Mouse (Mus musculus) stomach, postnatal 0 days (tissue): ENCODE measurements around the gene Iqsec2. TPM values are rescaled to one million over a fixed set of nuclear protein-coding genes. Genes with fewer than 3 reads are reported as not detected.

Experiments used
- ATAC-seq: fragments of 200-750 bp; cut with Nextera tagmentation; 2 replicates; pipeline ENCODE4 v1.8.0; 2017; ENCODE audit not compliant: low FRiP score, low TSS enrichment
- DNase-seq: peaks from one replicate; pipeline ENCODE4 v3.0.0-alpha.2; 2016; ENCODE audit warnings: low spot score
- H3K27ac ChIP-seq: fragments of 300-500 bp; sonication (generic); replicated peaks from 2 replicates; pipeline ENCODE4 v1.5.1; 2014; ENCODE audit warnings: mild to moderate bottlenecking, control low read depth
- H3K27me3 ChIP-seq: fragments of 300-500 bp; sonication (generic); 2 replicates; pipeline ENCODE4 v1.6.1; 2014; ENCODE audit warnings: low read length; ENCODE audit not compliant: control insufficient read depth, insufficient read depth
- H3K36me3 ChIP-seq: fragments of 300-500 bp; sonication (generic); 2 replicates; pipeline ENCODE4 v1.6.1; 2014; ENCODE audit warnings: low read length, mixed read lengths; ENCODE audit not compliant: control insufficient read depth, insufficient read depth
- H3K4me1 ChIP-seq: fragments of 300-500 bp; sonication (generic); replicated peaks from 2 replicates; pipeline ENCODE4 v1.6.1; 2014; ENCODE audit warnings: antibody characterized with exemption; ENCODE audit not compliant: control insufficient read depth, insufficient read depth
- H3K4me2 ChIP-seq: fragments of 300-500 bp; sonication (generic); replicated peaks from 2 replicates; pipeline ENCODE4 v1.6.1; 2014; ENCODE audit warnings: low read depth, mild to moderate bottlenecking, control low read depth, moderate library complexity
- H3K4me3 ChIP-seq: fragments of 300-500 bp; sonication (generic); 2 replicates; pipeline ENCODE4 v1.5.1; 2014; ENCODE audit warnings: low read depth, low read length, control low read depth
- H3K9ac ChIP-seq: fragments of 300-500 bp; sonication (generic); 2 replicates; pipeline ENCODE4 v1.6.1; 2014; ENCODE audit warnings: mild to moderate bottlenecking, low read length, control low read depth, mixed read lengths
- H3K9me3 ChIP-seq: fragments of 300-500 bp; sonication (generic); 2 replicates; pipeline ENCODE4 v1.6.1; 2016; ENCODE audit warnings: low read length; ENCODE audit not compliant: control insufficient read depth
- CTCF ChIP-seq: IDR thresholded peaks from 2 replicates; pipeline ENCODE4 v1.5.1; 2016; ENCODE audit warnings: antibody characterized with exemption, low read depth, mild to moderate bottlenecking, moderate library complexity
- EP300 ChIP-seq: optimal IDR thresholded peaks from 2 replicates; pipeline ENCODE3; 2016; ENCODE audit warnings: antibody characterized with exemption
- WGBS: fragments of 180-500 bp; shearing (Covaris S2); extraction: QIAGEN DNeasy Blood & Tissue Kit; methylation state at CpG from one replicate; pipeline ENCODE4 v1.1.7; 2014; 5-methylcytosine and 5-hydroxymethylcytosine counted together
- polyA plus RNA-seq: library from polyadenylated mRNA; unstranded; fragments of >200 nt; fragmentation: Nextera tagmentation; extraction: Ambion mirVana; gene quantifications from 2 replicates; pipeline ENCODE4 v1.2.1, GENCODE M21; 2015

Gene Iqsec2
- polyA plus RNA-seq, 1 experiment from 2014 or later, result 3.6 TPM

GRCm38 (mm10) chrX:152158294-152158693 lies 14.2 kb downstream of the Iqsec2 start:
- ATAC-seq, result no peak
- 62% methylated on average over 3 of the region's 3 CpGs for WGBS
- Histone ChIP-seq H3K4me1 (no peaks in the 10 kb centered on the region), H3K4me3 (no peak overlapping the region), H3K36me3 (no peaks in the 10 kb centered on the region), H3K27ac (no peak overlapping the region), H3K4me2 (no peak overlapping the region), H3K27me3 (no peaks in the 10 kb centered on the region), H3K9ac (no peak overlapping the region), H3K9me3 (no peaks in the 10 kb centered on the region)
- no peak for DNase-seq
- TF ChIP-seq CTCF (no peak), EP300 (no peak)

DNA sequence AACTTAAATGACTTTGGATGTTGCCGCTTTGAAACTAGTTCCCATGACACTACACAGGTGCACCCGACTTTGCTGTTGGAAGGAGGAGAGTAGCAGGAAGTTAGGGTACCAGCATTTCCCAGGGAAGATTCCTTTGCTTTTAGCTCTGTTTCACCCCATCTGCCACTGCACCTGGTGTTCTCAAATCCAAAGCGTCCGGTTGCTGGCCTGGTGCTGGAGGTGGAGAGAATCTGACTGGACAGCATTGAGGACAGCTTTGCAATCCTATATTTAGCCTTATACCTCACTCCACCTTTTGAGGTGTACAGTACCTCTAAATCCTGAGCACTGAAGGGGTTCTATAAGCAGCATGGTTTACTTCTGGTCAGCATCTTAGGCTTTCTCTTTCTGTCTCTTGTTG lies 17.3 kb downstream of the Iqsec2 start:
- no peaks in the 10 kb centered on the region for H3K9me3 ChIP-seq
- ATAC-seq, result no peak
- no peak for DNase-seq
- no peak overlapping the region for H3K4me3 ChIP-seq
- H3K9ac ChIP-seq, result no peak overlapping the region
- H3K27me3 ChIP-seq, result no peaks in the 10 kb centered on the region
- TF ChIP-seq CTCF, result no peak
- no peak overlapping the region for H3K4me2 ChIP-seq
- H3K4me1 ChIP-seq, result no peaks in the 10 kb centered on the region
- 89% methylated on average over 4 of the region's 4 CpGs for WGBS
- H3K36me3 ChIP-seq, result no peaks in the 10 kb centered on the region
- H3K27ac ChIP-seq, result no peak overlapping the region

DNA sequence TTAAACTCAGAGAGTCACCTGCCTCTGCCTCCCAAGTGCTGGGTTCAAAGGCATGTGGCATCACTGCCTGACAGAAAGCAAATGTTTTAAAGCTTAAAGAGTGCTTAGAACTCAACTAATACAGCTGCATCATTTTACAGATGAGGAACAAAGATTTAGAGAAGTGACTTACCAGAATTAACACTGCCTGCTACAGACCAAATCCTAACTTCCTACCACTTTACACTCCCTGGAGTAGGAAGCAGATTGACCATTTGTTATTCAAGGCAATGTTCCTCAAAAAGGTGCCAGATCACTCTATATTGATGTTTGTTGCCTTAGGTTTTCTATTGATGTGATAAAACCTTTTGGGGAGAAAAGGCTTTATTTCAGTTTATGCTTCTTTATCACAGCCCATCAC lies 20.0 kb downstream of the Iqsec2 start:
- Histone ChIP-seq H3K4me2 (no peak overlapping the region), H3K36me3 (no peaks in the 10 kb centered on the region), H3K4me1 (no peaks in the 10 kb centered on the region), H3K9me3 (no peaks in the 10 kb centered on the region), H3K27me3 (no peaks in the 10 kb centered on the region), H3K27ac (no peak overlapping the region), H3K4me3 (no peak overlapping the region), H3K9ac (no peak overlapping the region)
- TF ChIP-seq CTCF, result no peak
- no peak for TF ChIP-seq EP300
- no peak for ATAC-seq
- no peak for DNase-seq

DNA sequence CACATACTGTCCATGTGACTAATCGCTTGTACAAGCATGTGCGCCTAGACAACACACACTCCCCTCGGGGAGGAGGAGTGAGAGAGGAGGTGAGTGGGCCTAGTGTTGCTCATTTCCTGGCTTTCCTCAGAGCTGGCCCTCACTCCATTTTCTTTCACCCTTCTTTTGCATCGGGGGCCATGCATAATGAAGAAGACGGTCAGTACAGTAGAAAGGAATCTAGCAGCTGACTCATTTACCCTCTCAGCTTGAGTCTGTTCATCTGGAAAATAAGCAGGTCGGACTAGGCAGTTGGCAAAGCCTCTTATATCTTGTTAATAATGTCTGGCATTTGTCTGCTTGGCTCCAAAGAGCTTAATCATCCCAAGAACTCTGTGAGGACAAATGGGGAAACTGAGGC lies 22.1 kb downstream of the Iqsec2 start:
- Histone ChIP-seq H3K36me3 (no peaks in the 10 kb centered on the region), H3K9me3 (no peaks in the 10 kb centered on the region)
- TF ChIP-seq EP300, result no peak
- TF ChIP-seq CTCF, result no peak

DNA sequence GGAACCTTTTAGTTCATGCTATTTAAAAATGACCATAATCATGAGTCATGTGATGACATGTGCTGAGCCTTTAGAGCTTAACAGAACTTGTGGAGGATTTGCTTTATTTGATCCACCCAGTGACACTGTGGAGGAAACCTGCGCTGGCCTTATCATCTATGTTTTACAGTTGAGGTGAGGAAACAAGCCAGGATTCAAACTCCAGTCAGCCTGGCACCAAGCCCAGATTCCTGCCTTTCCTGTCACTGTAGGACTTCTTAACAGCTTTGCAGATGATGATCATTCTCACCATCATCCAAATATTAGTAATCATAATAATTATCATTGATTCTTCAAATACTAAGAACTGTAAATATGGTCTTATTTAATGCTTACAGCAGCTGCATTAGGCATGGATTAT lies 24.5 kb downstream of the Iqsec2 start:
- DNase-seq, result no peak
- TF ChIP-seq CTCF, result no peak
- H3K4me1 ChIP-seq, result no peaks in the 10 kb centered on the region
- H3K27me3 ChIP-seq, result no peaks in the 10 kb centered on the region
- H3K27ac ChIP-seq, result no peak overlapping the region
- H3K36me3 ChIP-seq, result no peaks in the 10 kb centered on the region
- H3K9ac ChIP-seq, result no peak overlapping the region
- no peak overlapping the region for H3K4me3 ChIP-seq
- no peak for ATAC-seq
- no peaks in the 10 kb centered on the region for H3K9me3 ChIP-seq
- no peak overlapping the region for H3K4me2 ChIP-seq
- 35% methylated on average over 1 of the region's 1 CpGs for WGBS

More for the DNA sequence above, 22.1 kb downstream of the Iqsec2 start:
- no peak for ATAC-seq
- Histone ChIP-seq H3K4me1 (no peaks in the 10 kb centered on the region), H3K27me3 (no peaks in the 10 kb centered on the region), H3K4me3 (no peak overlapping the region), H3K4me2 (no peak overlapping the region), H3K9ac (no peak overlapping the region), H3K27ac (no peak overlapping the region)
- no peak for DNase-seq
- WGBS, result 80% methylated on average over 6 of the region's 6 CpGs

GRCm38 (mm10) chrX:152171041-152172026 lies 27.3 kb downstream of the Iqsec2 start:
- Histone ChIP-seq H3K27me3 (no peaks in the 10 kb centered on the region), H3K4me2 (no peak overlapping the region), H3K9ac (no peak overlapping the region), H3K27ac (no peak overlapping the region), H3K4me1 (no peaks in the 10 kb centered on the region), H3K4me3 (no peak overlapping the region), H3K36me3 (no peaks in the 10 kb centered on the region), H3K9me3 (no peaks in the 10 kb centered on the region)
- WGBS, result 71% methylated on average over 6 of the region's 6 CpGs
- ATAC-seq, result no peak
- no peak for TF ChIP-seq CTCF
- no peak for TF ChIP-seq EP300
- DNase-seq, result no peak
